Mouse (Mus musculus): ENCODE measurements at regions not wholly inside any gene's neighbourhood (a gene's known extent, or its start where the extent isn't known, plus 50 kb on each side); places are given as distances from the start of the nearest gene placed in this dataset.

GRCm38 (mm10) chr3:4834459-4834858 lies 916.1 kb upstream of the Gm8797 start:
- H3K9ac ChIP-seq (ENCODE audit: low read depth, low read length) = no peak overlapping the region
- WGBS = 85% methylated on average over 1 of the region's 1 CpGs
- H3K36me3 ChIP-seq (ENCODE audit: control insufficient read depth, insufficient read depth, low read length) = no peaks in the 10 kb centered on the region
- no peak for DNase-seq (ENCODE audit: extremely low read depth, low read depth, low spot score)
- no peak for TF ChIP-seq CTCF (IDR thresholded peaks at IDR 0.05; ENCODE audit: low read depth, low read length)
- TF ChIP-seq POLR2A (IDR thresholded peaks at IDR 0.05; ENCODE audit: extremely low read depth, insufficient read depth, low read length) = no peak
- no peak overlapping the region for H3K27ac ChIP-seq (replicated peaks; ENCODE audit: insufficient read depth, low read depth, low read length)
- no peaks in the 10 kb centered on the region for H3K27me3 ChIP-seq (ENCODE audit: control insufficient read depth, insufficient read depth, low read length)
- H3K4me1 ChIP-seq (ENCODE audit: control insufficient read depth, insufficient read depth, low read length) = no peaks in the 10 kb centered on the region
- no peaks in the 10 kb centered on the region for H3K79me2 ChIP-seq (ENCODE audit: control insufficient read depth, insufficient read depth, low read length)
- no peak overlapping the region for H3K4me3 ChIP-seq (ENCODE audit: insufficient read depth, low read depth, low read length)

GRCm38 (mm10) chr3:4835645-4836044 lies 915.0 kb upstream of the Gm8797 start:
- H3K9ac ChIP-seq (ENCODE audit: low read depth, low read length) = no peak overlapping the region
- no peak overlapping the region for H3K27ac ChIP-seq (replicated peaks; ENCODE audit: insufficient read depth, low read depth, low read length)
- no peak for DNase-seq (ENCODE audit: extremely low read depth, low read depth, low spot score)
- H3K27me3 ChIP-seq (ENCODE audit: control insufficient read depth, insufficient read depth, low read length) = no peaks in the 10 kb centered on the region
- no peak for TF ChIP-seq CTCF (IDR thresholded peaks at IDR 0.05; ENCODE audit: low read depth, low read length)
- no peak for TF ChIP-seq POLR2A (IDR thresholded peaks at IDR 0.05; ENCODE audit: extremely low read depth, insufficient read depth, low read length)
- 97% methylated on average over 1 of the region's 1 CpGs for WGBS
- H3K36me3 ChIP-seq (ENCODE audit: control insufficient read depth, insufficient read depth, low read length) = no peaks in the 10 kb centered on the region
- no peaks in the 10 kb centered on the region for H3K4me1 ChIP-seq (ENCODE audit: control insufficient read depth, insufficient read depth, low read length)
- H3K79me2 ChIP-seq (ENCODE audit: control insufficient read depth, insufficient read depth, low read length) = no peaks in the 10 kb centered on the region
- H3K4me3 ChIP-seq (ENCODE audit: insufficient read depth, low read depth, low read length) = no peak overlapping the region

DNA sequence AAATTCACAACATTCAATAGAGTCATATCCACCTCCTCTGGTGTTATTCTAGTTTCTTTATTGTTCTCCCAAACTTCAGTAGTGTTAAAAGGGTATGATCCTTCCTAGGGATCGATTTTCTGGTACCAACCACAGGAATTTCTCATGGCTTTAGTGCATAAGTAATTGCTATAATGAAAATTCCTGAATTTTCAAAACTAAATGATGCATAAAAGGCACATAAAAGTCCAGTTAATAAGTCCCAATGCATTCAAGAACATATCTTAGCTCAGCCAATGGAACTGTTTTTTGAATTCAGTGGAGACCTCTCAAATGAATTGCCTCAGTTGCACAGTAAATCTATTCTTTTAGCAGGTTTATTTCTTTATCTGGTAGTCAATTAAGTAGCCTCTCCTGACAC lies 913.7 kb upstream of the Gm8797 start:
- Histone ChIP-seq H3K9ac (ENCODE audit: low read depth, low read length) (no peak overlapping the region), H3K4me3 (ENCODE audit: insufficient read depth, low read depth, low read length) (no peak overlapping the region), H3K4me1 (ENCODE audit: control insufficient read depth, insufficient read depth, low read length) (no peaks in the 10 kb centered on the region), H3K36me3 (ENCODE audit: control insufficient read depth, insufficient read depth, low read length) (no peaks in the 10 kb centered on the region), H3K79me2 (ENCODE audit: control insufficient read depth, insufficient read depth, low read length) (no peaks in the 10 kb centered on the region), H3K27me3 (ENCODE audit: control insufficient read depth, insufficient read depth, low read length) (no peaks in the 10 kb centered on the region), H3K27ac (replicated peaks; ENCODE audit: insufficient read depth, low read depth, low read length) (no peak overlapping the region)
- WGBS = 28% methylated on average over 1 of the region's 1 CpGs
- TF ChIP-seq CTCF (IDR thresholded peaks at IDR 0.05; ENCODE audit: low read depth, low read length) = no peak
- TF ChIP-seq POLR2A (IDR thresholded peaks at IDR 0.05; ENCODE audit: extremely low read depth, insufficient read depth, low read length) = no peak
- no peak for DNase-seq (ENCODE audit: extremely low read depth, low read depth, low spot score)

- H3K9ac ChIP-seq (ENCODE audit: low read depth, low read length) = no peak overlapping the region
- no peaks in the 10 kb centered on the region for H3K79me2 ChIP-seq (ENCODE audit: control insufficient read depth, insufficient read depth, low read length)
- 93% methylated on average over 1 of the region's 1 CpGs for WGBS
- H3K4me1 ChIP-seq (ENCODE audit: control insufficient read depth, insufficient read depth, low read length) = peaks cover 2% of the 10 kb centered on the region; the same call in 1 of the 2 replicates
- no peak for DNase-seq (ENCODE audit: extremely low read depth, low read depth, low spot score)
- no peak for TF ChIP-seq POLR2A (IDR thresholded peaks at IDR 0.05; ENCODE audit: extremely low read depth, insufficient read depth, low read length)
- H3K27ac ChIP-seq (replicated peaks; ENCODE audit: insufficient read depth, low read depth, low read length) = no peak overlapping the region
- H3K4me3 ChIP-seq (ENCODE audit: insufficient read depth, low read depth, low read length) = no peak overlapping the region
- no peaks in the 10 kb centered on the region for H3K36me3 ChIP-seq (ENCODE audit: control insufficient read depth, insufficient read depth, low read length)
- no peaks in the 10 kb centered on the region for H3K27me3 ChIP-seq (ENCODE audit: control insufficient read depth, insufficient read depth, low read length)
These were observed 895.5 kb upstream of the Gm8797 start for GRCm38 (mm10) chr3:4854958-4855566.

DNA sequence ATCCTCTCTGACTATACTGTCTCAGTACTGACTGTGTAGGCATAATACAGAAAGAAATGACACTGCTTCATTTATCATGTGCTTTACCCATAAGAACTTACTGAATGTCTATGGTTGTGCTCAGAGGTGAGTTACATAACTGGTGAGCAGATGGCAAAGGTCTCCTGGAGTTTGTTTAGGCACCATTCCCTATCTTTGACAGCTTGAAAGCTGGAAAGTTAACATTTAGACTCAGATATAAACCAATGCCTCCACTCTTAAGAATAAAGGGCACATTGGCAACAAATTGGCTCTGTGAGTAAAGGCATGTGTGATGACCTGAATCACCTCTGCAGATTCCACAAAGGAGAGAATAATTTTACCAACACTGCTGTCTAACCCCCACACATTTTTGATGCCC lies 894.0 kb upstream of the Gm8797 start:
- Histone ChIP-seq H3K4me1 (ENCODE audit: control insufficient read depth, insufficient read depth, low read length) (peaks cover 2% of the 10 kb centered on the region; the same call in 1 of the 2 replicates), H3K4me3 (ENCODE audit: insufficient read depth, low read depth, low read length) (no peak overlapping the region), H3K27me3 (ENCODE audit: control insufficient read depth, insufficient read depth, low read length) (no peaks in the 10 kb centered on the region), H3K27ac (replicated peaks; ENCODE audit: insufficient read depth, low read depth, low read length) (no peak overlapping the region), H3K9ac (ENCODE audit: low read depth, low read length) (no peak overlapping the region), H3K79me2 (ENCODE audit: control insufficient read depth, insufficient read depth, low read length) (no peaks in the 10 kb centered on the region), H3K36me3 (ENCODE audit: control insufficient read depth, insufficient read depth, low read length) (no peaks in the 10 kb centered on the region)
- peak; percentile 96 for DNase-seq (ENCODE audit: extremely low read depth, low read depth, low spot score)
- TF ChIP-seq CTCF (IDR thresholded peaks at IDR 0.05; ENCODE audit: low read depth, low read length) = no peak

GRCm38 (mm10) chr3:4866226-4866625 lies 884.4 kb upstream of the Gm8797 start:
- Histone ChIP-seq H3K4me3 (ENCODE audit: insufficient read depth, low read depth, low read length) (no peak overlapping the region), H3K27ac (replicated peaks; ENCODE audit: insufficient read depth, low read depth, low read length) (no peak overlapping the region), H3K36me3 (ENCODE audit: control insufficient read depth, insufficient read depth, low read length) (no peaks in the 10 kb centered on the region), H3K27me3 (ENCODE audit: control insufficient read depth, insufficient read depth, low read length) (no peaks in the 10 kb centered on the region), H3K79me2 (ENCODE audit: control insufficient read depth, insufficient read depth, low read length) (no peaks in the 10 kb centered on the region), H3K4me1 (ENCODE audit: control insufficient read depth, insufficient read depth, low read length) (peaks cover 2% of the 10 kb centered on the region; the same call in 1 of the 2 replicates), H3K9ac (ENCODE audit: low read depth, low read length) (no peak overlapping the region)
- TF ChIP-seq POLR2A (IDR thresholded peaks at IDR 0.05; ENCODE audit: extremely low read depth, insufficient read depth, low read length) (no peak), CTCF (IDR thresholded peaks at IDR 0.05; ENCODE audit: low read depth, low read length) (no peak)
- 15% methylated on average over 1 of the region's 1 CpGs for WGBS
- peak; percentile 87 for DNase-seq (ENCODE audit: extremely low read depth, low read depth, low spot score)

Measured in liver, adult 2 months (tissue).